Mouse (Mus musculus) forelimb bud, embryonic 11.5 days (tissue): ENCODE data around the gene Zdhhc8.
A peak's percentile ranks its signal among the peaks of the same experiment; 100 is the strongest.

Experiments used
- DNase-seq: peaks from one replicate; pipeline ENCODE4 v3.0.0-alpha.2; 2012; ENCODE audit warnings: low read depth, low spot score

Gene Zdhhc8

GRCm38 (mm10) chr16:18231047-18231446 lies 3.9 kb downstream of the Zdhhc8 start:
- DNase-seq, result no peak

- DNase-seq, result no peak
Observed at GRCm38 (mm10) chr16:18230617-18231016, 4.3 kb downstream of the Zdhhc8 start.

GRCm38 (mm10) chr16:18229622-18230021 lies 5.3 kb downstream of the Zdhhc8 start:
- no peak for DNase-seq

- DNase-seq, result no peak
Observed at GRCm38 (mm10) chr16:18228856-18229255, 6.1 kb downstream of the Zdhhc8 start.

- no peak for DNase-seq
Observed at GRCm38 (mm10) chr16:18227897-18228422, 7.0 kb downstream of the Zdhhc8 start.

GRCm38 (mm10) chr16:18227187-18227586 lies 7.7 kb downstream of the Zdhhc8 start:
- no peak for DNase-seq

GRCm38 (mm10) chr16:18222188-18222587 lies 12.7 kb downstream of the Zdhhc8 start:
- DNase-seq, result no peak

GRCm38 (mm10) chr16:18221543-18221898 lies 13.4 kb downstream of the Zdhhc8 start:
- no peak for DNase-seq

GRCm38 (mm10) chr16:18220856-18221542 lies 13.9 kb downstream of the Zdhhc8 start:
- no peak for DNase-seq

GRCm38 (mm10) chr16:18220001-18220400 lies 14.9 kb downstream of the Zdhhc8 start:
- peak; percentile 36 for DNase-seq

GRCm38 (mm10) chr16:18218580-18218996 lies 16.3 kb downstream of the Zdhhc8 start:
- DNase-seq, result no peak

- no peak for DNase-seq
Observed at GRCm38 (mm10) chr16:18217579-18217978, 17.4 kb downstream of the Zdhhc8 start, which contains the start of gene Ccdc188. Gene Ccdc188 (plus strand): TSS chr16:18217879.

- DNase-seq, result no peak
Observed at GRCm38 (mm10) chr16:18214858-18215257, 20.1 kb downstream of the Zdhhc8 start.

- peak; percentile 75 for DNase-seq
Observed at GRCm38 (mm10) chr16:18213689-18214088, 21.2 kb downstream of the Zdhhc8 start.

GRCm38 (mm10) chr16:18211417-18212171 lies 23.3 kb downstream of the Zdhhc8 start:
- DNase-seq, result peak; percentile 87

- peak; percentile 69 for DNase-seq
Observed at GRCm38 (mm10) chr16:18210701-18211416, 24.1 kb downstream of the Zdhhc8 start.

GRCm38 (mm10) chr16:18203430-18204091 lies 31.4 kb downstream of the Zdhhc8 start:
- DNase-seq, result peak; percentile 80

- no peak for DNase-seq
Observed at GRCm38 (mm10) chr16:18202061-18202460, 32.9 kb downstream of the Zdhhc8 start.

GRCm38 (mm10) chr16:18201620-18202019 lies 33.3 kb downstream of the Zdhhc8 start:
- DNase-seq, result no peak

GRCm38 (mm10) chr16:18200062-18200461 lies 34.9 kb downstream of the Zdhhc8 start:
- no peak for DNase-seq

GRCm38 (mm10) chr16:18198365-18199098 lies 36.4 kb downstream of the Zdhhc8 start:
- no peak for DNase-seq
